Mouse (Mus musculus) adipose tissue, adult 10 weeks (tissue): ENCODE results near the gene Trhde. TPM values are rescaled to one million over a fixed set of nuclear protein-coding genes. Genes with fewer than 3 reads are reported as not detected.

ENCODE experiments used
- polyA plus RNA-seq: library from polyadenylated mRNA; stranded (reverse); fragments of 350-450 nt; fragmentation: Illumina TruSeq; extraction: RNeasy Lipid Tissue Mini Kit (QIAGEN cat#74804); gene quantifications from one replicate; pipeline ENCODE4 v1.2.3, GENCODE M21; 2014; ENCODE audit warnings: low read depth, low replicate concordance

Trhde gene
- 1.9 TPM for polyA plus RNA-seq

GRCm38 (mm10) chr10:114802161-114802651 is at the start of gene Trhde:
Gene Trhde (minus strand): TSS chr10:114802307.

